Mouse (Mus musculus) erythroblast, embryonic 14.5 days (primary cell): ENCODE measurements around the gene Taf10. TPM values are rescaled to one million over a fixed set of nuclear protein-coding genes. Genes with fewer than 3 reads are reported as not detected.
"Not testable (repeated sequence)": the region's sequence is repeated elsewhere in the genome, so short reads cannot be mapped to it uniquely, and the experiment has no call there.

ENCODE experiments used
- H3K27me3 ChIP-seq: 2 replicates; pipeline ENCODE4 v1.6.1; 2012; ENCODE audit warnings: inconsistent platforms; ENCODE audit not compliant: control insufficient read depth
- H3K36me3 ChIP-seq: 2 replicates; pipeline ENCODE4 v1.6.1; 2012; ENCODE audit warnings: mild to moderate bottlenecking, inconsistent platforms; ENCODE audit not compliant: control insufficient read depth
- H3K4me1 ChIP-seq: 2 replicates; pipeline ENCODE4 v1.6.1; 2012; ENCODE audit warnings: inconsistent platforms; ENCODE audit not compliant: control insufficient read depth
- H3K4me3 ChIP-seq: replicated peaks from 2 replicates; pipeline ENCODE3; 2012; ENCODE audit warnings: moderate library complexity, mild to moderate bottlenecking, inconsistent platforms
- H3K9me3 ChIP-seq: 2 replicates; pipeline ENCODE4 v1.6.1; 2012; ENCODE audit warnings: low read length, inconsistent platforms, mixed read lengths; ENCODE audit not compliant: control insufficient read depth
- GATA1 ChIP-seq: IDR thresholded peaks from 2 replicates; pipeline ENCODE4 v1.6.1; 2012; ENCODE audit warnings: low read length, inconsistent platforms, mixed read lengths
- TAL1 ChIP-seq: IDR thresholded peaks from 3 replicates; pipeline ENCODE4 v1.6.1; 2012; ENCODE audit warnings: low read length, inconsistent platforms, mixed read lengths
- polyA plus RNA-seq: library from polyadenylated mRNA; stranded (reverse); fragments of >175 nt; gene quantifications from 2 replicates; pipeline ENCODE4 v1.2.3, GENCODE M21; 2012

Taf10 gene
- polyA plus RNA-seq, 1 experiment = 54.5 TPM

GRCm38 (mm10) chr7:105761813-105762484 is 17.8 kb upstream of the Taf10 start:
- Histone ChIP-seq H3K9me3 (no peaks in the 10 kb centered on the region), H3K4me3 (no peak overlapping the region), H3K27me3 (peaks cover 30% of the 10 kb centered on the region), H3K4me1 (no peaks in the 10 kb centered on the region), H3K36me3 (no peaks in the 10 kb centered on the region)
- TF ChIP-seq TAL1 (no peak), GATA1 (no peak)

GRCm38 (mm10) chr7:105753281-105753680 is 9.1 kb upstream of the Taf10 start:
- Histone ChIP-seq H3K27me3 (no peaks in the 10 kb centered on the region), H3K4me1 (peaks cover 24% of the 10 kb centered on the region), H3K4me3 (no peak overlapping the region), H3K36me3 (peaks cover 24% of the 10 kb centered on the region), H3K9me3 (no peaks in the 10 kb centered on the region)
- no peak for TF ChIP-seq GATA1
- no peak for TF ChIP-seq TAL1

- Histone ChIP-seq H3K4me3 (no peak overlapping the region), H3K4me1 (peaks cover 24% of the 10 kb centered on the region), H3K27me3 (no peaks in the 10 kb centered on the region), H3K36me3 (peaks cover 29% of the 10 kb centered on the region), H3K9me3 (no peaks in the 10 kb centered on the region)
- TF ChIP-seq GATA1 (no peak), TAL1 (no peak)
Measured at GRCm38 (mm10) chr7:105752716-105753115, 8.6 kb upstream of the Taf10 start.

- Histone ChIP-seq H3K36me3 (peaks cover 39% of the 10 kb centered on the region), H3K9me3 (no peaks in the 10 kb centered on the region), H3K27me3 (no peaks in the 10 kb centered on the region), H3K4me3 (peak within 1 kb of the TSS; percentile 75), H3K4me1 (peaks cover 27% of the 10 kb centered on the region)
- TF ChIP-seq GATA1 (no peak), TAL1 (no peak)
Measured at GRCm38 (mm10) chr7:105751491-105752433, 7.6 kb upstream of the Taf10 start, which contains the start of gene Tpp1. Tpp1 (minus strand) TSS chr7:105752235.

- H3K9me3 ChIP-seq = no peaks in the 10 kb centered on the region
Measured at GRCm38 (mm10) chr7:105747776-105748175, 3.6 kb upstream of the Taf10 start.

GRCm38 (mm10) chr7:105743246-105743925 is 775 bp downstream of the Taf10 start:
- not testable (repeated sequence) for H3K9me3 ChIP-seq, H3K27me3 ChIP-seq
- Histone ChIP-seq H3K4me3 (peak overlapping the region; percentile 93), H3K4me1 (peaks cover 50% of the 10 kb centered on the region), H3K36me3 (peaks cover 78% of the 10 kb centered on the region)

More at GRCm38 (mm10) chr7:105747776-105748175, 3.6 kb upstream of the Taf10 start:
- no peak overlapping the region for H3K4me3 ChIP-seq
- peaks cover 58% of the 10 kb centered on the region for H3K36me3 ChIP-seq
- peaks cover 52% of the 10 kb centered on the region for H3K4me1 ChIP-seq
- TF ChIP-seq TAL1 = no peak
- no peak for TF ChIP-seq GATA1
- H3K27me3 ChIP-seq = no peaks in the 10 kb centered on the region

GRCm38 (mm10) chr7:105742539-105743215 is 1.5 kb downstream of the Taf10 start:
- peaks cover 58% of the 10 kb centered on the region for H3K4me1 ChIP-seq
- H3K36me3 ChIP-seq = peaks cover 71% of the 10 kb centered on the region
- peak overlapping the region; percentile 93 for H3K4me3 ChIP-seq
- H3K9me3 ChIP-seq, H3K27me3 ChIP-seq: not testable (repeated sequence)

- Histone ChIP-seq H3K9me3 (no peaks in the 10 kb centered on the region), H3K4me1 (peaks cover 62% of the 10 kb centered on the region), H3K4me3 (no peak overlapping the region), H3K27me3 (no peaks in the 10 kb centered on the region), H3K36me3 (peaks cover 64% of the 10 kb centered on the region)
- no peak for TF ChIP-seq TAL1
- TF ChIP-seq GATA1 = no peak
Measured at GRCm38 (mm10) chr7:105741978-105742377, 2.2 kb downstream of the Taf10 start.
